Mouse (Mus musculus) mouse embryonic stem cell (cell line): ENCODE results near the gene Gm20883.
"Not testable (repeated sequence)": the region's sequence is repeated elsewhere in the genome, so short reads cannot be mapped to it uniquely, and the experiment has no call there.

ENCODE experiments used
- in situ Hi-C, 2 experiments: fragments of 300-500 bp; cut with MboI; formaldehyde crosslinking; loops; 1 replicate in 1 of 2; 3 replicates in 1 of 2; pipeline ENCODE4 v1.14.3; 2019 to 2020; ENCODE audit warnings: low sequenced_read_pairs in 2 of 2, low pct_unique_long_range_greater_than_20kb in 1 of 2, mixed read lengths in 1 of 2; ENCODE audit not compliant: unreplicated experiment in 1 of 2

Gene Gm20883

GRCm38 (mm10) chrY:50607951-50608350 is at the start of gene Gm20883:
Gene Gm20883 (plus strand): TSS chrY:50608251.
- in situ Hi-C loops = not testable (repeated sequence)
